Mouse (Mus musculus): Measurements from ENCODE around the gene Gprc5b. TPM values are rescaled to one million over a fixed set of nuclear protein-coding genes. Genes with fewer than 3 reads are reported as not detected.

Gprc5b gene
- total RNA-seq, 2 experiments from 2014 or later = 94.4 to 98.9 TPM

GRCm38 (mm10) chr7:118971499-118971898 lies 23.5 kb downstream of the Gprc5b start:
- DNase-seq (ENCODE audit: extremely low spot score in 1 of 2, low spot score in 2 of 2) = no peak
- Histone ChIP-seq H3K4me3 (no peak overlapping the region), H3K27ac (no peak overlapping the region)
- TF ChIP-seq CTCF (IDR thresholded peaks at IDR 0.05) = no peak
- intact Hi-C loops (cut with DNase I) = no loop called here

DNA sequence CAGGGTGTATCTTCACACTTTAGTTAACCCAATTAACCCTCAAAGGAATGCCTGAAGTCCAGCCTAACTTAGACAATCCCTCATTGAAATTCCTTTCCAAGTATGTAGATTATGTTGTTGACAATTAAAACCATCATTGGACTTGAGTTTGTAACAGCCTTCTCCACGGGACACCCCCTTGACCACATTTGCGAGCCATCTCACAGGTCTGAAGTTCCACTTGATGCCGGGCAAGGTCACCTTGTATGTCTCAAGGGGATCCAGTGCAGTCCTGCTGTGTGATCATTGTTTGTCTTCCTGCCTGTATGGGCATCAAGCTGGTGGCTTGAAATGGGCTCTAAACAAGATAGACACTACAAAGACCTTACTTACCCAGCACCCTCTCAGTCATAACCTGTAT lies 26.1 kb downstream of the Gprc5b start:
- intact Hi-C loops (cut with DNase I) = no loop called here
- no peak for TF ChIP-seq CTCF (IDR thresholded peaks at IDR 0.05)
- Histone ChIP-seq H3K27ac (no peak overlapping the region), H3K4me3 (no peak overlapping the region)
- DNase-seq (ENCODE audit: extremely low spot score in 1 of 2, low spot score in 2 of 2) = no peak

DNA sequence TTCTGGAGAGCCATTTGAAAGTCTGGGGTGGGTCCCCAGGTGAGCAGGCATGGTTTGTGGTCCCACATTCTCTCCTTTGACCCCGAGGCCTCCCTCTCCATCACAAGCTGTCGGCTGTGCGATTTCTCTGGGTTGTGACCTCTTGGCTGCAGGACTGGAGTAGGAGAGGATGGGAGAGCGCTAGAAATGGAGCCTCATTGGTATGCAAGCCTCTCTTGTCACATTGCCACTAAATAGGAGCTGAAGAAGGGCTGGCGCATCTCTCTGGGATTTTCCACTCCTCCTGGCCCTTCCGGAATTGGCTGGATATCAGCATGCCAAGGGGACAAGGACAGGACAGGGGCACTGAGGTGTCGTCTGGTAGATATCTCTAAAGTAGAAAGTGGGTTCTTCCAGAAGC lies 29.8 kb downstream of the Gprc5b start:
- intact Hi-C loops (cut with DNase I) = no loop called here

GRCm38 (mm10) chr7:118964777-118965176 lies 30.2 kb downstream of the Gprc5b start:
- no peak overlapping the region for H3K27ac ChIP-seq

More for the DNA sequence above, 29.8 kb downstream of the Gprc5b start:
- no peak for TF ChIP-seq CTCF (IDR thresholded peaks at IDR 0.05)
- no peak overlapping the region for H3K4me3 ChIP-seq
- DNase-seq (ENCODE audit: extremely low spot score in 1 of 2, low spot score in 2 of 2) = no peak
- peak overlapping the region; percentile 40; the same call in 1 of the 2 replicates for H3K27ac ChIP-seq

GRCm38 (mm10) chr7:118959209-118959608 lies 35.8 kb downstream of the Gprc5b start:
- no peak overlapping the region for H3K4me3 ChIP-seq
- no peak for DNase-seq (ENCODE audit: extremely low spot score in 1 of 2, low spot score in 2 of 2)
- TF ChIP-seq CTCF (IDR thresholded peaks at IDR 0.05) = no peak
- H3K27ac ChIP-seq = no peak overlapping the region
- intact Hi-C loops (cut with DNase I) = no loop called here

More at GRCm38 (mm10) chr7:118964777-118965176, 30.2 kb downstream of the Gprc5b start:
- no peak for DNase-seq (ENCODE audit: extremely low spot score in 1 of 2, low spot score in 2 of 2)
- H3K4me3 ChIP-seq = no peak overlapping the region
- TF ChIP-seq CTCF (IDR thresholded peaks at IDR 0.05) = no peak
- intact Hi-C loops (cut with DNase I) = no loop called here

- intact Hi-C loops (cut with DNase I) = no loop called here
- no peak for DNase-seq (ENCODE audit: extremely low spot score in 1 of 2, low spot score in 2 of 2)
Measured at GRCm38 (mm10) chr7:118956616-118957246, 38.3 kb downstream of the Gprc5b start.

DNA sequence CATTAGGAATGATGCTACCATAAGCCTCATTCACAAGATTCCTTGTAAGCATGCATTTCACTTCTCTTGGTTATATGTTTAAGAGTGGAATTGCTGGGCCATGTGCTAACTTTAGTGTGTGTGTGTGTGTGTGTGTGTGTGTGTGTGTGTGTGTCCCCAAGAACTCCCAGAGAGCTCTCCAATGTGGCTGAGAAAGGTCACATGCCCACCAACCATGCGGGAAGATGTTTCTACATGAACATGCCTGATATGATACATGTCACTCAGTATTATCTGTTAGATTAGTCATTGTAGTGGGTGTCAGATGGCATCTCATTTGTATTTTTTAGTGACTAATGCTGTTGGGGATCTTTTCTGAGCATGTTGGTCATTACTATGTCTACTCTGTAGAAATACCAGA lies 40.0 kb downstream of the Gprc5b start:
- DNase-seq (ENCODE audit: extremely low spot score in 1 of 2, low spot score in 2 of 2) = no peak
- intact Hi-C loops (cut with DNase I) = no loop called here
- no peak overlapping the region for H3K27ac ChIP-seq
- TF ChIP-seq CTCF (IDR thresholded peaks at IDR 0.05) = no peak
- no peak overlapping the region for H3K4me3 ChIP-seq

More at GRCm38 (mm10) chr7:118956616-118957246, 38.3 kb downstream of the Gprc5b start:
- Histone ChIP-seq H3K4me3 (no peak overlapping the region), H3K27ac (no peak overlapping the region)
- no peak for TF ChIP-seq CTCF (IDR thresholded peaks at IDR 0.05)

GRCm38 (mm10) chr7:118953626-118954282 lies 41.3 kb downstream of the Gprc5b start:
- intact Hi-C loops (cut with DNase I) = no loop called here
- no peak overlapping the region for H3K4me3 ChIP-seq
- H3K27ac ChIP-seq = no peak overlapping the region
- no peak for DNase-seq (ENCODE audit: extremely low spot score in 1 of 2, low spot score in 2 of 2)
- TF ChIP-seq CTCF (IDR thresholded peaks at IDR 0.05) = no peak

DNA sequence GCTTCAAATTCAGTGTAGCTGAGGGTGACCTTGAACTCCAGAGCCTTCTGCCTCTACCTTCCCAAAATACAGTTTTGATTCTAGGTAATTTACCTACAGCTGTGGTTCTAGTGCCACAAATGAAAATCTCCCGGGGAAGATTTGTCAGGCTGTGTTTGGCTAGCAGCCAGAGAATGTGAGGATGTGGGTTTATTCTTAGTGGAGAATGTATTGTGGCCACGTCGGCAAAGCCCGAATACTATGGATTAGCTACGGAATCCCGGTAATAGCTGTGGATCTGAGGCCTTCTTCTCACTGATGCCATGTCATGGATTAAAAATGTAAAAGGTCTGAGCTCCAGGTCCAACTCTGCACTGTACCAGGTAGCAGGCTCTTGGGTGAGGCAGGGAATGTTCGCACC lies 45.3 kb downstream of the Gprc5b start:
- Histone ChIP-seq H3K4me3 (no peak overlapping the region), H3K27ac (no peak overlapping the region)
- no peak for DNase-seq (ENCODE audit: extremely low spot score in 1 of 2, low spot score in 2 of 2)
- TF ChIP-seq CTCF (IDR thresholded peaks at IDR 0.05) = no peak
- intact Hi-C loops (cut with DNase I) = no loop called here

- no peak for TF ChIP-seq CTCF (IDR thresholded peaks at IDR 0.05)
- Histone ChIP-seq H3K27ac (no peak overlapping the region), H3K4me3 (no peak overlapping the region)
- intact Hi-C loops (cut with DNase I) = no loop called here
- DNase-seq (ENCODE audit: extremely low spot score in 1 of 2, low spot score in 2 of 2) = no peak
Measured at GRCm38 (mm10) chr7:118948677-118949282, 46.2 kb downstream of the Gprc5b start.

DNA sequence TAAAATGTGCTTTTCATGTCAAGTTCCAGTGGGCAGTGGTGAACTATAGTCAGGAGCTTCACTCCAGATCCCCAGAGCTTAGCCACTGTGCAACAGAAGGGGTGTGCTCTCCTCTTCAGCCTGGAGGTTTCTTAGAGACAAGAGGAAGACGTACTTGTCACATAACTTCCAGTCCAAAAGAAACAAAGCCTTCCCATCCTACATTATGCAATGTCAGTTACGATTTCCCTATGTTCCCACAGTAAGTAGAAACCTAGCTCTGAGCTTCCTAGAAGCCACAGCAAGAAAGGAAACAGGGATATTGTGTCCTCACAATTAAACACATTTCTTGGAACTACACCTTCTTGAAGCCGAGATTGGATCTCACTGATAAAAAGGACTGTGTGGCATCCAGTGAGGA lies 47.8 kb downstream of the Gprc5b start:
- Histone ChIP-seq H3K4me3 (no peak overlapping the region), H3K27ac (no peak overlapping the region)
- intact Hi-C loops (cut with DNase I) = no loop called here
- no peak for TF ChIP-seq CTCF (IDR thresholded peaks at IDR 0.05)
- no peak for DNase-seq (ENCODE audit: extremely low spot score in 1 of 2, low spot score in 2 of 2)

DNA sequence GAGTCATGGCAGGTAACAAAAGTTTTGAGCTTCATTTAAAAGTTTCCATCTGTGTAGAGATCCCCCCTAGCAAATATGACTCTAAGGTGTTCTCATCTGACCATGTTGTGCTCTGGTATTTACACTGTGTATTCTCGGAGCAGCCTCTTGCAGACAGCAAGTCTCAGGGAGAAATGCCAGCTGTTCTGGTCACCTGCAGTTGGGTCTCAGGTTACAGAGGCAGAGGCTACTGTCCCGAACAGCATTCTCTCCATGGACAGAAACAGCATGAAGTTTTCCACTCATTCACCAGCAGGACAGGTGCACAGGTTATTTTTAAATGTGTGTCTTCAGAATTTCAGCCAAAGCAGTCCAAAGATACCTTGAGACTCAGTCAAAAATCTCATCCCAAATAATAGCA lies 50.1 kb downstream of the Gprc5b start:
- TF ChIP-seq CTCF (IDR thresholded peaks at IDR 0.05) = no peak
- Histone ChIP-seq H3K4me3 (no peak overlapping the region), H3K27ac (no peak overlapping the region)
- intact Hi-C loops (cut with DNase I) = no loop called here
- no peak for DNase-seq (ENCODE audit: extremely low spot score in 1 of 2, low spot score in 2 of 2)

All from left cerebral cortex, adult 2 months (tissue).